Mouse (Mus musculus) c-Kit-positive CD71-positive TER-119-positive erythroid progenitor cells, embryonic 14.5 days (primary cell): ENCODE results near the gene Tlr8.
"Not testable (repeated sequence)": the region's sequence is repeated elsewhere in the genome, so short reads cannot be mapped to it uniquely, and the experiment has no call there.

ENCODE experiments used
- DNase-seq: peaks from one replicate; pipeline ENCODE4 v3.0.0-alpha.2; 2013; ENCODE audit warnings: low spot score

Gene Tlr8

DNA sequence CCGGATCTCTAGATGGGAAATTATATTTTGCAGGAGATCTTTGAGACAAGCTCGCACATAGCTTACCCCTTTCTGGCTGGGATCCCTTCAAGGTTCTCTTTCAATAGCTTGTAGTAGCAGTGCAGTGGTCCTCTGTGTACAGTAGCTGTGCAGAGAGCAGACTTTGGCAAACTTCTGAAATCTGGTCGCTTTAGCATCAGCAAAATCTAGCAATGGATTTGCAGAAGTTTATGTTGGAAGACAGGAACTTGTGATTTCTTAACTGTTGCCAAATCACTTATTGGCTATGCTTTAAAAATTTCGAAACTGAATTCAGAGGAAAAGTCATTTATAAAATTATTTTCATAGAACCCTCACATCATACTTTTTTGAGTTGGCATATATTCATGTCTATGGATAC, at the start of gene Tlr8:
TSS of gene Tlr8 (minus strand) at position 244 of the 400 bp plus-strand sequence.
- DNase-seq = no peak

DNA sequence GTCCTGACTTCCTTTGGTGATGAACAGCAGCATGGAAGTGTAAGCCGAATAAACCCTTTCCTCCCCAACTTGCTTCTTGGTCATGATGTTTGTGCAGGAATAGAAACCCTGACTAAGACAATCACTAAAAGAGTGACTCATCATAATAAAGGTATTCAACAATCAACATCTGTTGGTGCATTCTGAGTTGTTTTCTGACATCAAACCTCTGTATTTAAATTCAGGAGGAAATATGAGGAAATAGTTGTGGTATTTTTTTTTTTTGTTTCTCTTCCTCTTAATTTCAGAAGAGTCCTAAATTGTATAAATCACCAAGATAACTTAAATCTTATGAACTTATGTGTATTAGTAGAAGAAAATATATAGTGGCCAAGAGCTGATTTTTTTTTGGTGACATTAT, 37.9 kb upstream of the Tlr8 start:
- DNase-seq = not testable (repeated sequence)

DNA sequence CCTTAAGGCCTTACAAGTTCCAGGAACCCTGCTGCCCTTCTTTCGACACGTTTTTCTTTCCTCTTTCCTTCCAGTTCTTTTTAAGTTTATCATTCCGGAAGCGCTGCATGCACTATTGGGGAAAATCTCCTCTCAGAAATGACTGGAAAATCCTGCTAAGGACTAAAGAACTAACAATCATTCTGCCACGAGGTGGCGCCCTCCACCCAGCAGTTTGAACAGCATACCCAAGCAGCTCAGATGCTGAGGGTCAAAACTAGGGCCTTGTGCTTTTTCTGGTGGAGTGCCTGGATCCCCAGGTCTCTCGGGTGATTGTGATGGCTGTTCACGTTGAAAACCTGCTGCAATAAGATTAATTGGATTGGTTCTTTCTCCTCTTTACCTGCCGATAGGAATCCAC, 12.8 kb upstream of the Tlr8 start:
- peak; percentile 34 for DNase-seq

DNA sequence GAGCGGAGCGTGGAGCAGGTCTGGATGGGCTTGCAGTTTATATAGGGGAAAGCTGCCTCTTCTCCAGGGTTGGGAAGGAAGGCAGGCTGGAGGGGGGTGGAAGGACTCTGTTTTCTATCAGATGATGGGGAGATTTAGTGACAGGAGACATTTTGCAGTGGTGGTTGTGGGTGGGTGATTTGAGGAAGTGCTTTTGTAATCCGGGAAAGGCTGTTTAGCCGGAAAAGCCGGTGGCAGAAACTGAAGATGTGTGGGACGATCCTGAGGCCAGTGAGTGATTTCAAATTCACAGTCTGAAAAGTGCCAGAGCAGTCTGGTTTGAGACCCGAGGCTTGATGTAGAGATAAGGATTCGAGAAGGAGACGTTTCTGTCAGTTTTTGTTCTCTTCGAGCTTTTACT, 12.4 kb upstream of the Tlr8 start:
- DNase-seq = no peak

DNA sequence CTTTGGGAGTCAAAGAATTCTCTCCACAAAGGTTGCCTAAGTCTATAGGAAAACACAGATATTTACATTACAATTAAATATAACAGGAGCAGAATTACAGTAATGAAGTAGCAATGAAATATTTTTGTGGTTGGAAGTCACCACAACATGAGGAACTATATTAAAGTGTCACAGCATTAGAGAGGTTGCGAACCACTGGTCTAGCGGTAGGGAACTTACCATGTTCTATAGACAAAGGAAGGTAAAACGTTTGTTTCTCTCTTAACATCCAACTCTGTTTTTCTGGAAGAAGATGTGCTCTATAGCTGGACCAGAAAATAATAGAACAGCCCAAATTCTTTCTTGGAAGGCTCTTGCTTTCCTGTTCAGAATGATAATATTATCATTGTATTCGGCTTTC, 599 bp downstream of the Tlr8 start:
- DNase-seq = no peak

DNA sequence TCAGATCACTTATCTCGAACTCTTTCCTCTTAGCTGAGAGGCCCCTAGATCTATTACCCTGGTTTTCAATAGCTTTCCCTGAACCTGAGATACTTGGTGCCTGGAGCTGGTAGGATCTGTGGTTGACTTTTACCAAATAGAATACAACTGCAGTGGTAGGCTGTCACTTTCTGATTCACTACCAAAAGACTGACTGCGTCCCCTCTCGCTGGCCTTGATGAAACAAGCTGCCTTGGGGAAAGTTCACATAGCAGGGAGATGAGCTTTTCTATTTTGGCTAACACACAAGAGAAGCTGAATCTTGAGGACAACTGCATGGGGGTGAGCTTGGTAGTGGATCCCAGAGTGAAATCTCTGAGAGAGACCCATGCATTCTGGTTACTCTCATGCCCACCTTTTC, 22.4 kb downstream of the Tlr8 start:
- DNase-seq = no peak

DNA sequence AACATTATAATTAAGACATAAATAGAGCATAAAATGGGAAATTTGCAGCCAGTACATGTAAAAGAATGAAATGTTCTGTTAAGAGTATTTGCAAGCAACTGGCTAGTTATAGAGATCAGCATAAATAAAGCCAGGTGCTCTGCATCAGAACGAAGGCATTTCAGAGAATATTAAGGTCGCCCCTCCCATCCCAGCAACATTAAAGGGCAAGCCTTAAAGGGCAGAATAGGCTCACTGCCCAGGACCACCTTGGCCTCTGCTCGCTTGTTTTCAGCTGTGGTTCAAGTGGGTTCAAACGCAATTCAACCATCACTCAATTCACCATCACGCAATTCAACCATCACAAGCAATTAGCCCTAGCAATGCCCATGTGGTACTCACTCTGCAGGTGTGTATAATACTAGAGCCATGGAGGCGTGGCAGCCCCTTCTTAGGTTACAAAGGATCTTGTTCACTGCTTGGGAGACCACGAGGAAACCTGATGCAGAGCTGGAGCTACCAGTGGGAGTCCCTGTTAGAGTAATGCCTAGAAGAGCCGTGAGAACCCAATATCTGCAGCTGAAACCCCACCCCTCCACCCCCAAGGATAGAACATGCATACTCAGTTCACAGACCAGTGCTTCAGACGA, 24.7 kb downstream of the Tlr8 start:
- DNase-seq = no peak

DNA sequence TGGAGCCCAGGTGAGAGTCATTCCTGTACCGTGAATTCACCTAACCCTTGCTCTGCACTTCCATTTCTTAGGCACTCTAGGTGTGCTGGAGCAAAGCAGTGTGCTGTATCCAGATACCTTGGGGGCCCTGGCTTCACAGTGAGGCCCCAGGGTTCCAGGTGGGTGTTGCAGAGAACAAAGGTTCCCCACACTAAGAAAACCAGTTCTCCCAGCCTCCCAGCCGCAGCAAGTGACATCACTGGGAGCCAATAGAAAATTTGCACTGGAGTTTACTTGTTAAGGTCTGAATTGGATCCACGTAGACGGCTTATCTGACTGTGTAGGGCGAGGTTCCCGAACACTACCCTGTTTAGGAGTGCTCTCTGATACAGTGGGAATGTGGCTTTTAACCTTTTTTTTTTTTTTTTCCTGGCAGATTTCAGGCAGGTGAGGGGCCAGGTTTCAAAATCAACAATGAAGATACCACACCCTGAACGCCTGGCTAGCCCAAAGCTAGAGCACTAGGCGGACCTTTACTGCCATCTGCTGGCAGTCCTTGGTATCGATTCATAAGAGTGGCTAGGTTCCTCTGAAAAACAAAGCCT, 30.9 kb downstream of the Tlr8 start:
- DNase-seq = peak; percentile 47

DNA sequence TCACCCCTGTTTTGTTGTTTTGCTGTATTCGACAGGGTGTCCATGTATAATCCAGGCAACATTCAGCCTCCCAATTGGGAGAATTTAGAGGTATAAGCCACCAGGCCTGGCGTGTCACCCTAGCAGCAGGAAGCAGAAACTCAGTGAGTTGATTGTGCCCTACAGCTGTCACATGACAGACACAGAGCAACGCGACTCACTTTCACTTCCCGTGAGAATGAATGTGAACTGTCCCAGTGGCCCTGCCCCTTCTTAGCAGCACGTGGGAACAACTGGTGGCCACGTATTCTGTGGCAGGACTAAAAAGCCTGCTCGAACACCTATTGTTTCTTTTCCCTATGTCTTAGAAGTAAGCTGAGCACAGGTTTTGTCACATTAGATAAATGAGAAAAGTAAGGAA, 33.0 kb downstream of the Tlr8 start:
- no peak for DNase-seq

DNA sequence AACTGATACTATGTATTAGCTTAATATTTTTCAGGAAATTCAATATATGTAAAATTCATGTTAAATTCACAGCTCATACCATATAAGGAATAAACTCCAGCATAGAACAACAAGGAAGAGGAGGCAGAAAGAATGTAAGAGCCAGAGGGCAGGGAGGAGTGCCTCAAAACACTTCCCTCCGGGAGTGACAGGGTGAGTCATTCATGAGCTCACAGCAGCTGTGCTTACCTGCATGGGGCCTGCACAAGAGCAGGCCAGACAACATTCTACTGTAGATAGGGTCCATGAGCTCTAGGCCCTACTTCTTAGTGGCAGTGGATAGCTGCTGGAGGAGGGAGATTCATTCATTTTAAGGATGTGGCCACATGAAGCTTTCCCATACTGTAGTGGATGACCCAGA, 34.3 kb downstream of the Tlr8 start:
- DNase-seq = no peak

DNA sequence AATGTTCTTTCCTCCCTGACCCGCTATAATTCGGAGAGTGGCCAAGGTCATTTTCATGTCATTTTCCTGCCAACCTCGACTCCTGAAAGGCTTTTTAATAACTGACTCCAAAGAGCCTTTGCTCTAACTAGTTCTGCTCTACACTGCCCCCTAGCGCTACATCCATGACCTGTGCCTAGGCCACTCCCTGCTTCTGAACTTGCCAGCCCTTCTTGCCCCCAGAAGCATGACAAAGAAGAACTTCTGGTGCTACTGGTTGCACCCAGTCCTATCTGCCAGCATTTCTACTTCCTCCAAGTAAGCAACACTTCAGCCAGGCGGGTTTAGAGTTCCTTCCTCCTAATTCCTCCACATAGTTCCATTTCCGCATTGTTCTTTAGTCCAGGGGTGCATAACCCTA, 34.9 kb downstream of the Tlr8 start:
- no peak for DNase-seq

DNA sequence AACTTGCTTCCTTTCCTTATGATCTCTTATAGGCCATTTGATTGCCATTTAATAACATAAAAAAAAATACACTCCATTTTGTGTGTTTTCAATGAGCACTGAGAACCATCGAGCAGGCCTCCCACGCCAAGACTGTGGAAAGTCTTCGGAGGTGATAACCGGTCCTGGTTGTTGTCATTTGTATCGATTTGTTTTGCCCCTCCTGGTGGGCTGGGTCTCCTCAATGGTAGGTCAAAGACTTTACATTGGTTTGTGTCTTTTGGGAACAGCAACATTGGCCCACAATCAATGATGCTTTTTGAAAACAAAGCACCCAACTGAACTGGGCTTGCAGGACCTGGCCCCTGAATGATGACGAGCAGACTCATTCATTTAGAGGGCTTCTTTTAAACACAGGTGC, 36.4 kb downstream of the Tlr8 start:
- DNase-seq = no peak

DNA sequence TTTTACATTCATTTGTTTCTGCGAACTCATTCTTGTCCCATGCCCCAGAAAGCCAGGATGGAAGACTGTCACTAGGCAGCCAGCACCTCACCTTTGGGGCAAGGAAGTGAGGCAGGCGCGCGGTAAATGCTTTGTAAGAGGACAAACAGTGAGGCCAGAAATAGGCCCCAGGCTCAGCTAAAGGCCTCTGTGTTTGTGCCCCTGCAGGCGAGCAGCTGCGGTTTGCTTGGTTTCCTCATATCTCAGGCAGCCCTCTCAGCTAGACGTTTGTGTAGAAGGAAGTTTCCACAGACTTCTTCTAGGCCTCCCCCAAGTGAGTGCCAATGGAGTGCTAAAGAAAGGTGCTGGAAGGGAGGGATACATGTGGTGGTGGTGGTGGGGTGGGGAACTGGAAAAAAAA, 37.0 kb downstream of the Tlr8 start:
- no peak for DNase-seq

DNA sequence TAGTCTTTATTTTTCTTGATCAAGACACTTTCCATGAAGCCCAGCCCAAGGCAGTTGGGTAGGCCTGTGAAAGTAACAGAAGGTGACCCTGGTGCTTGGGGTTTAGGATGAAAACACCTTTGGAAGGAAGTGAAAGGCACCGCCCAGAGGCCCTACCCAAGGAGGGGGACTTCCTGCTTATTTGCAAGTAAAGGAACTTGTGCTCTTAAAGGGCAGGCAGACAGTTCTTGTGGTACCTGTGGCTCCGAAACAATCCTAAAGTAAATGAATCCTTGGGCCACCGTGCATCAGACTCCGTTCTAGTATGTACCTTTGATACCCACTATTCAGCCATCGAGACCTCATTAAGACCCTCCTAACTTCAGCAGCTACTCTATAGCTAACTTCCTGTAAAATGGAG, 37.6 kb downstream of the Tlr8 start:
- DNase-seq = no peak

DNA sequence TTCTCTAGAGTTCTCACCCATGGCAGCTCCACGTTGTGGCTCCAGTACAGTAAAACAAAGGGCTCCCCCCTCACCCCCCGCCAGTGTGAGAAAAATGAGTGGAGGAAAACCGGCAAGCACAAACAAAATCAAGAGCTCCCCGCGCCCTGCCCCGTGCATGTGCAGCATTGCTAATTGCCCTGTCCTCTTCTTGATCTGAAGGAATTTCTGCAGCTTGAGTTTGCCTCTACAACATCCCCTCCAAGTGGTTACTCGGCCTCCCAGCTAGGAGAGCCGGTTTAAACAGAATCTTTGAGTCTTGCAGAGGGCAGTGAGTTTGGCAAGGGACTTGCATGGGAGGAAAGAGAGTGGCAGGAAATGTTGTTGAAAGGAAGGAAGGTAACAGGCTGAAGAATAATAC, 51.4 kb downstream of the Tlr8 start:
- DNase-seq = no peak

DNA sequence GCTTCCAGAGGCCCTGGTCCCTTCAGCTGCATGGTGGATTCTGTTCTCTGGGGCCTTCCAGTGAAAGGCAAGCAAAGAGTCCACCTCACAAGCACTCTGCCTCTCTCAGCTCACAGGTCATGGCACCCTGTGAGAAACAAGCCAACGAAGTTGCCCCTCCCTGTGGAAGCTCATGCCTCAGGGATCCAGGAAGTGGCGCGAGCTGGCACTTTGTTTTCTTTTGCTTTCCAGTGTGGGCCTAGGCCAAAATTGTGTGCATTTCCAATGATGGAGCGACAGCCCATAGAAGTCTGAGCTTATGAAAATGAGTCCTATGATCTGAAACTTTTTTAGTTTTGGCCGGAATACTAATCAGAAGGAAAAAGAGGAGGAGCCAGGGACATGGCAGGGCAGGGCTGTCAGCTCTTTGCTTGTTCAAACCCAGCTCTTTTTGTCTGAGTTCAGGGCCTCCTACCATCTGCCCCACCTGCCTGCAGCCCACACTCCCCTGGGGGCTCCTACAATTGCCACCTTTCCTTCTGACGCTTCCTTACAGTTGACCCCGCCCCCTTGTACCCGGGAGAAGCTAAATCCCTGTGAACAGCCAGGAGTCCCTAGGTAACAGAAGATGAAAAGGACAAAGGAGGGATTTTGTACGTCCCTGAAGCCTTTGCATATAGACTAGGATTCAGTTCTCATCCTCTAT, 52.1 kb downstream of the Tlr8 start:
- no peak for DNase-seq

DNA sequence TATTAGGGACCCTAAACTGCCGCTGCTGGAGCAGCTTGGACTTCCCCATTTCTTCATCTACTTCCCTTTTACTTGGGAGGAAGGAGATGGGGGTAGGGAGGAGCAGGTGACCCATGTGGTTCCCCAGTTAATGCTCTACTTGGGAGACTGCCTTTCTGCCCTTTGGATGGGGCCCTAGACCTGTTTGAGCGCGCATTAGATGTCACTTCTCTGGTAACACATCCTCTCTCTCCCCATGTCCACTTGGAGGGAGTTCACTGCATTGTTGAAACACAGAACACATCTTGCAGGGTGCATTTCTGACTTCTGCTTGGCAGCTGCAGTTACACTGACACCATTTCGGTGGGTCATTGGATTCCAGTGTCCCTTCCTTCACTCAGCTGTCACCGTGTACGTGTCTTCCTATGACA, 53.8 kb downstream of the Tlr8 start:
- DNase-seq = no peak

DNA sequence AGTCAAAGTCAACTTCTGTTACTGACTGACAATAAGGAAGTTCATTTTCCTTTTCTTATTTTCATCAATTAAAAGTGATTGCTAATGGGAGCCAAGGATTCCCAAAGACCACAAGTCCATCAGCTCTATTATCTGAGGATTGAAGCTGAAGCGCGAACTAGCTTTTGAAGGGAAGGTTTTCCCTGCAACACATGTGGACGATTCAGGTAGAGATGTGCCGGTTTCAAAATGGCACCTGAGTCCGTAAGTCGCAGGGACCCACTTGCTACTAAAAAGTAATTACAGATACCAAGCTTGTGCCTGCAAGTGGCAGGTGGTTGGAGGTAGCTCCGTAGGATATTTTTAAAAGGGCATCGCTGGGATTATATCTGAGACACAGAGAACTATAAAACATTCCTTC, 54.3 kb downstream of the Tlr8 start:
- DNase-seq = no peak

DNA sequence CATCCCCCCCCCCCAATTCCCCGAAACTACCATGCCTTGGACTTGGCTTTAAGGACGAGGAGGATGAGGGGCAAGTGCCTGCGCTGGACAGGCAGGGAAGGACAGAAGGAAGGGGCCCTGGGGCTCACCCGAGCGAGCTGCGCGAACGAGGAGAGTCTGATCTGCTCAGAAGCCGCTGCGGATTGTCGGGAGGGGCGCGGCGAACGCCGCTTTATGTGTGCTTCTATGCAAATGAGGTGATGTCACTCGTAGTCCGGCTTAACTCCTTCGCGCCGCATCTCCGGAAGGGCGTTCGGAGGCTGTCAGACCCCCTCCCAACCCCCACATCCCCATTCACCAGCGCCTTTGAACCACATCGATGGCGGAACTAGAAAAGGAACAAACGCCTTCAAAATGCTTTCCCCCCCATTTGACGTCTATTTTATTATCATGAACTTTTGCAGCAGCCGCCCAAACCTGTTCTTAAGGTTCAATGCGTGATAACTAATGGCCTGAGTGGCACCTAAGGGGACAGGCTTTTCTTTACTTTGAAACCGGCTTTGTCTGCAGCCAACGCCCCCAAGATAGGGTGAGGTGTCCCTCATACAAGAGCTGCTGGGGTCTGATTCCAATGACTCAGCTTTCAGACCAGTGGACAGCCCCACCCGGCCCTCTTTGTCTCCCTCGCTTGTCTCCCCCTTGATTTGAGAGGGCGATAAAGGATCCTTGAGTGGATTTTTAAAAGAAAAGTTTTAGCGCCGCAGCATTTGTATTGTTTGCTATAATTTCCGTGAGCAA, 55.0 kb downstream of the Tlr8 start, which contains the start of gene Tmsb4x:
TSS of gene Tmsb4x (minus strand) at position 338 of the 777 bp plus-strand sequence.
- DNase-seq = peak; percentile 49

DNA sequence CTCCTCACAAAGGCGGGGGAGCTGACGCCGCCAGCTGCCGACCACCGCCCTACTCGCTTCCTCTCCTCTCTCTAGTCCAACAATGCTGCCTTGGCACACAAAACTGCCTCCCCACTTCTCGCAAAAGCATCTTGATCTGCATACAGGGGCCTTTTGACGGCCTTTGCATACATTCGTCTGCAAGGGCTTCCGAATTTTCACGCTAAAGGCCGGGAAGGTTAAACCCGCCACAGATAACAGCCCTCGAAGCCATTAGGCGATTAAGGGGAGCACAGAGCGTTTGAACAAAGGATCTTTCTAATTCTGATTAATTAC, 55.7 kb downstream of the Tlr8 start:
- DNase-seq = no peak

DNA sequence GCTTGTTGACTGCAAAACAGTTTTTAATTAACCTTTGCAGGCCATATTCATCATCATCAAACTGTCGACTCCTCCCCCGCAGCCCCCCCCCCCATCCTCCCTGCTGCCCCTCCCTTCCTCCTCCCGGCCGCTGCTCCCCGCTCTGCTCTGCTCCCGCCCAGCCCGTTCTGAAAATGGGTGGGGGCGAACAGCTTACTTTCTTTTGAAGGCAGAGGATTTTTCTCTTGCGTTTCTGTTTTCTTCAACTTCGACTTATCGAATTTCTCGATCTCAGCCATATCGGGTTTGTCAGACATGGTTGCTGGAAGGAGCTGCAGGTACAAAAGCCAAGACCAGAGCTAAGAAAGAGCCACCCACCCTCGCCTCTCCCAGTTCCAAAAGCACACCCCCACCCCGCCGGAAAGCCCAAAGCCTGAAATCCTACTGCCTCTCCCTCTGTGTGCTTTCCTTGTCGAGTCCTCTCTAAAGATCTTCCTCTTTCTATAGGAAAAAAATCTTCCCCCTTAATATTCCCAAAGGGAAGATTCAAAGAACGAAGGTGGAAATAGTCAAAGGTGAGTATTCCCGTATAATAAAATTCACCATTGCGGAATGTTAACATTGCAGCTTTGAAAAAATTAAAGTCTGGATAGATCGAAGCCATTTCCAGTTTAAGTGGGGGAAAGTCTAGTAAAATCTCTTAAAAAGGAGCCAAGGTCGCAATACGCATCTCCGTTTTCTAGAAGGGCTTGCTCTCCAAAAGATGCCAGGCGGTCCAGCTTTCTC, 56.2 kb downstream of the Tlr8 start:
- no peak for DNase-seq

DNA sequence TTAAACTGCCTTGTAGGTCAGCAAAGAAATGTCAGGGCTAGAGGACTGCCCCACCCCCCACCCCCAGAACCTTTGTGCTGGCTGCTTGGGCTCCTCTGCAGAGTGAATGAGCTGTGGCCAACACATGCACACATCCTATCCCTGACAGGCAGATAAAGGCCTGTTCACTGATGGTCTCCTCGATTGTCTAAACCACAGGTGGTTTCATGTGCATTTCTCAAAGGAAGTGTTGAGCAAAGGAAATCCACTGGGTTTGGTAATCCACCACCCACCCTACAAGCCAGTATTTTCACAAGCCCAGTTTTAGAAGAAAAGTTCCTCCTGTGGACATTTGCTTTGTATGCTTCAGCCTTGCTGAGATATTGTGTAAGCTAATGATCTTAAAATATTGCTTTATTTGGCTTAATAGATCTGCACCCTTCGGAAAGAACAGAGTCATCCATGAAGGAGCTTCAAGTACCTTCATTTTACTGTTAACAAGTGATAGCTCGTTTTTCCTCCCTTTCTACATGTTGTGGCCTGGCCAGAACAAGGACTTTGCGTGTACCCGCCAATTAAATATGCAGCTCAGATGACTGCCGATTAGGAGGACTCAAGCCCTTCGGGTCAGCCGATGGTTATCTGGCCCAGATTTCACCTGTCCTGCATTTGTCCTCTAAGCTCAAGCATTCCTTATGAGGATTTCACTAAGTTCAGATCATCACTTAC, 58.2 kb downstream of the Tlr8 start:
- no peak for DNase-seq
